Mouse (Mus musculus) stomach, postnatal 0 days (tissue): Measurements from ENCODE around the gene Olfr68.

Source experiments
- CTCF ChIP-seq: IDR thresholded peaks from 2 replicates; pipeline ENCODE4 v1.5.1; 2016; ENCODE audit warnings: antibody characterized with exemption, low read depth, mild to moderate bottlenecking, moderate library complexity
- EP300 ChIP-seq: optimal IDR thresholded peaks from 2 replicates; pipeline ENCODE3; 2016; ENCODE audit warnings: antibody characterized with exemption

DNA sequence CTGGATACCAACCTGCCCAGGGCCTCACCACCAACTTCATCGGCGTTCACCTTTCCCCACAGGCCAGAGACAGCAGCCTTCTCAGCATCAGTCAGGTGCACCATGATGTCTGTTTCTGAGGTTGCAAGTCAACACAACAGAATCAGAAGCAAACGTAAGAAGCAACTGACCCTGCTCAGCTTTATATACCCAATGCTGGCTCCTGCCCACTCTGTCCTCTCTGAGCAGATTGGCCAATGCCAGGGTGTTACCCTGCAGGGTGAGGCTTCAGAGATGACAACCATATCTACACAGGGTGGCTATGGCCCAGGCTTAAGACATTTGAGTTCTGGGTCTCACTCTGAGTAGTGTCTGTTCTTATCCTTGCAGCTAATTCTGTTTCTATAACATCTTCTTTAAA lies 34.3 kb upstream of the Olfr68 start, which contains the start of gene Hbb-bt:
- TF ChIP-seq EP300 (no peak), CTCF (no peak)
